Mouse (Mus musculus): ENCODE results near the gene Col7a1. TPM values are rescaled to one million over a fixed set of nuclear protein-coding genes. Genes with fewer than 3 reads are reported as not detected.

The Col7a1 gene
- polyA plus RNA-seq, 1 experiment from 2014 or later: 3.6 TPM

GRCm38 (mm10) chr9:108949231-108949966 lies 4.0 kb upstream of the Col7a1 start:
- H3K4me1 ChIP-seq: no peaks in the 10 kb centered on the region
- H3K27ac ChIP-seq (replicated peaks): no peak overlapping the region
- H3K4me3 ChIP-seq: no peak overlapping the region
- no peaks in the 10 kb centered on the region for H3K9me3 ChIP-seq
- no peak overlapping the region for H3K9ac ChIP-seq (replicated peaks)
- H3K27me3 ChIP-seq: peaks cover 23% of the 10 kb centered on the region
- H3K4me2 ChIP-seq (replicated peaks): no peak overlapping the region
- peaks cover 67% of the 10 kb centered on the region for H3K36me3 ChIP-seq
- ATAC-seq (ENCODE audit: low FRiP score, low read depth): no peak
- WGBS: 83% methylated on average over 13 of the region's 13 CpGs

- Histone ChIP-seq H3K27me3 (peaks cover 29% of the 10 kb centered on the region), H3K27ac (replicated peaks) (no peak overlapping the region), H3K9me3 (no peaks in the 10 kb centered on the region), H3K4me3 (no peak overlapping the region), H3K4me1 (no peaks in the 10 kb centered on the region), H3K9ac (replicated peaks) (no peak overlapping the region), H3K4me2 (replicated peaks) (no peak overlapping the region), H3K36me3 (peaks cover 60% of the 10 kb centered on the region)
- ATAC-seq (ENCODE audit: low FRiP score, low read depth): no peak
- 84% methylated on average over 9 of the region's 9 CpGs for WGBS
Measured at GRCm38 (mm10) chr9:108949967-108950728, 3.2 kb upstream of the Col7a1 start.

GRCm38 (mm10) chr9:108955241-108955640 lies 1.9 kb downstream of the Col7a1 start:
- H3K4me3 ChIP-seq: no peak overlapping the region
- H3K4me1 ChIP-seq: no peaks in the 10 kb centered on the region
- H3K36me3 ChIP-seq: peaks cover 10% of the 10 kb centered on the region
- WGBS: 89% methylated on average over 11 of the region's 11 CpGs
- H3K9ac ChIP-seq (replicated peaks): no peak overlapping the region
- no peaks in the 10 kb centered on the region for H3K9me3 ChIP-seq
- no peak overlapping the region for H3K27ac ChIP-seq (replicated peaks)
- no peak for ATAC-seq (ENCODE audit: low FRiP score, low read depth)
- H3K4me2 ChIP-seq (replicated peaks): no peak overlapping the region
- H3K27me3 ChIP-seq: peaks cover 29% of the 10 kb centered on the region

GRCm38 (mm10) chr9:108955846-108956245 lies 2.5 kb downstream of the Col7a1 start:
- H3K36me3 ChIP-seq: 0 out of 2 replicates have a peak, but pooled peaks cover 4% of the 10 kb centered on the region
- peaks cover 29% of the 10 kb centered on the region for H3K27me3 ChIP-seq
- WGBS: 90% methylated on average over 11 of the region's 11 CpGs
- H3K9me3 ChIP-seq: no peaks in the 10 kb centered on the region
- no peaks in the 10 kb centered on the region for H3K4me1 ChIP-seq
- H3K9ac ChIP-seq (replicated peaks): no peak overlapping the region; the same call in 1 of the 2 replicates
- no peak overlapping the region for H3K4me3 ChIP-seq
- no peak overlapping the region for H3K27ac ChIP-seq (replicated peaks)
- H3K4me2 ChIP-seq (replicated peaks): no peak overlapping the region
- no peak for ATAC-seq (ENCODE audit: low FRiP score, low read depth)

GRCm38 (mm10) chr9:108963577-108963976 lies 10.2 kb downstream of the Col7a1 start:
- WGBS: 67% methylated on average over 3 of the region's 3 CpGs
- Histone ChIP-seq H3K27me3 (no peaks in the 10 kb centered on the region), H3K27ac (replicated peaks) (no peak overlapping the region), H3K4me2 (replicated peaks) (no peak overlapping the region), H3K9me3 (no peaks in the 10 kb centered on the region), H3K9ac (replicated peaks) (no peak overlapping the region), H3K4me1 (no peaks in the 10 kb centered on the region), H3K36me3 (no peaks in the 10 kb centered on the region), H3K4me3 (no peak overlapping the region)
- ATAC-seq (ENCODE audit: low FRiP score, low read depth): no peak

GRCm38 (mm10) chr9:108964338-108964737 lies 11.0 kb downstream of the Col7a1 start:
- no peaks in the 10 kb centered on the region for H3K27me3 ChIP-seq
- no peak for ATAC-seq (ENCODE audit: low FRiP score, low read depth)
- WGBS: 80% methylated on average over 6 of the region's 6 CpGs
- H3K9me3 ChIP-seq: no peaks in the 10 kb centered on the region
- no peaks in the 10 kb centered on the region for H3K4me1 ChIP-seq
- H3K27ac ChIP-seq (replicated peaks): no peak overlapping the region
- H3K4me2 ChIP-seq (replicated peaks): no peak overlapping the region
- no peak overlapping the region for H3K4me3 ChIP-seq
- H3K36me3 ChIP-seq: no peaks in the 10 kb centered on the region
- H3K9ac ChIP-seq (replicated peaks): no peak overlapping the region

- Histone ChIP-seq H3K27me3 (no peaks in the 10 kb centered on the region), H3K4me2 (replicated peaks) (no peak overlapping the region), H3K4me1 (no peaks in the 10 kb centered on the region), H3K9me3 (no peaks in the 10 kb centered on the region), H3K27ac (replicated peaks) (no peak overlapping the region), H3K9ac (replicated peaks) (no peak overlapping the region), H3K36me3 (no peaks in the 10 kb centered on the region), H3K4me3 (no peak overlapping the region)
- no peak for ATAC-seq (ENCODE audit: low FRiP score, low read depth)
- WGBS: 86% methylated on average over 8 of the region's 8 CpGs
Measured at GRCm38 (mm10) chr9:108970623-108971022, 17.2 kb downstream of the Col7a1 start.

- Histone ChIP-seq H3K4me2 (replicated peaks) (no peak overlapping the region), H3K9me3 (no peaks in the 10 kb centered on the region), H3K4me1 (no peaks in the 10 kb centered on the region), H3K27me3 (no peaks in the 10 kb centered on the region), H3K9ac (replicated peaks) (no peak overlapping the region), H3K4me3 (no peak overlapping the region), H3K27ac (replicated peaks) (no peak overlapping the region), H3K36me3 (no peaks in the 10 kb centered on the region)
- 86% methylated on average over 9 of the region's 9 CpGs for WGBS
- no peak for ATAC-seq (ENCODE audit: low FRiP score, low read depth)
Measured at GRCm38 (mm10) chr9:108976483-108976882, 23.1 kb downstream of the Col7a1 start.

- H3K27me3 ChIP-seq: no peaks in the 10 kb centered on the region
- no peak for ATAC-seq (ENCODE audit: low FRiP score, low read depth)
- H3K4me2 ChIP-seq (replicated peaks): no peak overlapping the region
- H3K4me1 ChIP-seq: no peaks in the 10 kb centered on the region
- H3K4me3 ChIP-seq: no peak overlapping the region
- no peaks in the 10 kb centered on the region for H3K9me3 ChIP-seq
- H3K9ac ChIP-seq (replicated peaks): no peak overlapping the region
- 82% methylated on average over 7 of the region's 7 CpGs for WGBS
- no peak overlapping the region for H3K27ac ChIP-seq (replicated peaks)
- H3K36me3 ChIP-seq: no peaks in the 10 kb centered on the region
Measured at GRCm38 (mm10) chr9:108977966-108978365, 24.6 kb downstream of the Col7a1 start.

- Histone ChIP-seq H3K9me3 (no peaks in the 10 kb centered on the region), H3K4me3 (no peak overlapping the region), H3K4me2 (replicated peaks) (no peak overlapping the region), H3K27me3 (no peaks in the 10 kb centered on the region), H3K27ac (replicated peaks) (no peak overlapping the region), H3K36me3 (no peaks in the 10 kb centered on the region), H3K4me1 (no peaks in the 10 kb centered on the region), H3K9ac (replicated peaks) (no peak overlapping the region)
- WGBS: 83% methylated on average over 8 of the region's 8 CpGs
- no peak for ATAC-seq (ENCODE audit: low FRiP score, low read depth)
Measured at GRCm38 (mm10) chr9:108982498-108982897, 29.1 kb downstream of the Col7a1 start.

- peaks cover 4% of the 10 kb centered on the region; the same call in 1 of the 2 replicates for H3K4me1 ChIP-seq
- ATAC-seq (ENCODE audit: low FRiP score, low read depth): no peak
- H3K27me3 ChIP-seq: no peaks in the 10 kb centered on the region
- no peaks in the 10 kb centered on the region for H3K9me3 ChIP-seq
- no peak overlapping the region for H3K4me3 ChIP-seq
- no peak overlapping the region for H3K27ac ChIP-seq (replicated peaks)
- H3K36me3 ChIP-seq: no peaks in the 10 kb centered on the region
- no peak overlapping the region for H3K4me2 ChIP-seq (replicated peaks)
- WGBS: 82% methylated on average over 9 of the region's 9 CpGs
- no peak overlapping the region for H3K9ac ChIP-seq (replicated peaks)
Measured at GRCm38 (mm10) chr9:108983209-108983608, 29.8 kb downstream of the Col7a1 start.

GRCm38 (mm10) chr9:108985710-108986109 lies 32.3 kb downstream of the Col7a1 start, which contains the start of gene Ucn2:
Gene Ucn2, plus strand, starts transcription at chr9:108986010.
- Histone ChIP-seq H3K27ac (replicated peaks) (no peak within 1 kb of the TSS), H3K36me3 (no peaks in the 10 kb centered on the region), H3K9ac (replicated peaks) (no peak within 1 kb of the TSS), H3K9me3 (no peaks in the 10 kb centered on the region), H3K27me3 (no peaks in the 10 kb centered on the region), H3K4me2 (replicated peaks) (no peak within 1 kb of the TSS), H3K4me3 (no peak within 1 kb of the TSS), H3K4me1 (peaks cover 5% of the 10 kb centered on the region)
- WGBS: 79% methylated on average over 4 of the region's 4 CpGs
- no peak for ATAC-seq (ENCODE audit: low FRiP score, low read depth)

All from midbrain, embryonic 12.5 days (tissue).